Mouse (Mus musculus): ENCODE results near the gene Adamts7.
A peak's percentile ranks its signal among the peaks of the same experiment; 100 is the strongest.

The Adamts7 gene

DNA sequence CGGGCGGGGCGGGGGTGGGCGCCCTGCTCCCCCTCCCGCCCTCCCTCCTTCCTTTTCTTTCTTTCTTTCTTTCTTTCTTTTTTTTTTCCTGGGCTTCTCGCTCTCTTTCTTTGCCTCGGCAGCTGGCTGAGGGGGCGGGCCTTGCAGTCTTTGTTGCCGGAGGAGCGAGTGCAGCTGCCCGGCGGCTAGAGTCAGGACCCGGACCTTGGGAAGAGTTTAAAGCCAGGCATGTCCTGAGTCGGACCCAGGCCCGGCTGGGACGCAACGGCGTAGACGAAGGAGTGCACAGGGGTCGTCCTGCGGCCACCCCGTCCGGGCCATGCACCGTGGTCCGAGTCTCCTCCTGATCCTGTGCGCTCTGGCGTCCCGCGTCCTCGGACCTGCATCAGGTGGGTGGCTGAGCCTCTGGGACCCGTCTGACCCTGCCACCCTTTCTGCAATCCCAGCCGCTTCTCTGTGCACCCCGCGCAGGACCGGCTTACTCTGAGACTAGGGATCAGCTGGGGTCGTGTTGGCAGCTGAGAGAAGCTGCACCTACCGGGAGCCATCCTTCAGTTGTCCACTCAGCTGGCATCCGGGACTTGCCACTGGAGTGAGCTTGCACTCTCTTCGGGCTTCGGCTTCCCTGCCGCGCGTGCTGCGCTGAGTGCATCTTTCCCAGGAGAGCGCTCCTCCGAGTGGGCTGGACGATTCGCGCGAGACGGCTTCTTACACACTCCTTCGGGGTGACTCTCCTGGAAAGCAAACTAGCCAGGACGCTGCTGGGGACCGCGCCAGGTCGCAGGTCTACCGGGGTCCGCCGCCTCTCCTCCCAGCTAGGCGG is at the start of gene Adamts7:
Gene Adamts7, plus strand, starts transcription at position 144 of the 823 bp plus-strand sequence.
- peak; percentile 14 for DNase-seq

DNA sequence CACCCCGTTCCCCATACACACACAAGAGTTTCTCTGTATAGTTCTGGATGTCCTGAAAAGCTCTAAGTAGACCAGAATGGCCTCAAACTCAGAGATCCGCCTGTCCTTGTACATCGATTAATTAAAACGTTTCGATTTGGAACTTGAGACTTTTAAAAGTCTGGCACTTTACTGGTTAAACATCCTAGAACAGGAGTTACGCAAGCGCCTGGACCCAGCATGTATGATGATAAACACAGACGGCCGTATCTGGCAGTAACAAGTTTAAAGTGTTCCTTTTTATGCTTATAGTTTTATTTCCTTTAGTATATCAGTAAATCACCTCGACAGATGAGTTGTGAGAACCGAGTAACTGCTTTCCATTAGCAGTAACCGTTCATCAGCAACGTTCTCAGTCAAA is 49.7 kb upstream of the Adamts7 start:
- peak; percentile 26 for DNase-seq

DNA sequence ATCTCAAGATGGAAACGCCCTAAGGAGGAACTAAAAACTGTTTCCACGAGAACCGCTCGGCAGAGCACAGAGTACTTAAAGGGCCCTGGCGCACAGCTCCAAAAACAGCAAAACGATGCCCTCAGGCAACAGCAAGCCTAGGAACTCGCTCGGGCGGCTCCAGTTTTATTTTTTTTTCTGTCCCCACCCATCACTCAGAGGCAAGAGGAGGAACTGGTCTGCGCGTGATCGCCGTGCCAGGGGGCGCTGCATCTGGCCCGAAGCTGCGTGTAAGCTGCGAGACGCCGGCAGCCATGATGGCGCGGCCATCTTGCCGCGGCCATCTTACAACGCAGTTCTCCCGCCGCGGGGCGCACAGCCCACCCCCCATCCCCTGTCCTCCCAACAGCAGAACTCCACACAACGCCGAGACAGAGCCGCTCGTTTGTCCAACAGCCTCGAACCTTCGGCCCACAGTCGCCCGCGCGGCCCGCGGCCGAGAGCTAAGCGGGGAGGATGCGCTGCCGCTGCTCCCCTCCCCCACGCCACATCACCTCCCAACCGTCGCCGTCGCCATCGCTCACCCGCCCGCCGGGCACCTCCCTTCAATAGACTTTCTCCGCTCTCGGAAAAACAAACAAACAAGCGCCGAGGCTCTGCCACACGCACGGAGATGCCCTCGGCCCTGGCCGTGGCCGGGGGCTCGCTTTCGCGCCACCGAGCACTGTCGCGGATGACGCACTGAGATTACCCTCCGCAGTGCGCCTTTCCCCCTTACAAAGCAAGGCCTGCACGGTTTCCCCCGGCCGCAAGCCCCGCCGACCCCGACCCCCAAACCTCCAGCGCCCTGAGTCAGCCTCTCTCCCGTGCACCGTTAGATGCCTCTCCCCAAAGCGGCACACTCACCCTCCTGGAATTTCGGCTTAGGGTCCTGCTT is 49.0 kb upstream of the Adamts7 start:
- peak; percentile 94 for DNase-seq

DNA sequence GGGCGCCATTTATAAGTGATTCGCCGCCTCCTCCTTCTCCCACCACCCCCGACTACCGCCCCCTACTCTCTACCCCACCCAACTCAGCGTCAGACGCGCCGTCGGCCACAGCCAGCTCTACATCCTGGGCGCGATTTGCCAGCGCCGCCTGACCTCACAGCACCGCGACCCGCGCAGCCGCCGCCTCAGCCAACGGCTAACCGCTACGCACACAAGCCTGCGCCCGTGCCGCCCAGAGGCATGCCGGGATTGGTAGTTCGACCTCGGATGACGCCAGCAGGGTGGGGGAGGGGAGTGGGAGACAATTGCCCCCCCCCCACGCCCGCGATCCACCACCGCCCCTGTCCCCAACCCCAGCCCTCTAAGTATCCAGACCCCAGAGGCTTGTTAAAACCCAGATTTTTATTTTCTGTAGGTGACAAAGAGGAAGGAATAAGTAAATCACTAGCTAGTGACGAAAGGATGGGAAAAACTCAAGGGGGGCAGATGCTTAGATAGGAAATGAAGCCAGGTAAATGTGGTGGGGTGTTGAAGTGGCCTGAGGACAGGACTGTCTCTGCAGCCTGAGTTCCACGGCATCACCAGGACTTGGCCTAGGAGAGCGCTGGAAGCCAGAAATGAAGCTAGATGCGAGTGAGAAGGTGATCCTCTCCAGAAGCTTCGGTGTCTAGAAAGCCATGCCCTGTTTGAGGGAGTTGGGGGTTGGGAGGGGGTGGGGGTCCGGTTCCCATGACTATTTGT is 48.1 kb upstream of the Adamts7 start, which contains the start of gene Morf4l1:
Gene Morf4l1, minus strand, starts transcription at position 208 of the 741 bp plus-strand sequence.
- peak; percentile 98 for DNase-seq

DNA sequence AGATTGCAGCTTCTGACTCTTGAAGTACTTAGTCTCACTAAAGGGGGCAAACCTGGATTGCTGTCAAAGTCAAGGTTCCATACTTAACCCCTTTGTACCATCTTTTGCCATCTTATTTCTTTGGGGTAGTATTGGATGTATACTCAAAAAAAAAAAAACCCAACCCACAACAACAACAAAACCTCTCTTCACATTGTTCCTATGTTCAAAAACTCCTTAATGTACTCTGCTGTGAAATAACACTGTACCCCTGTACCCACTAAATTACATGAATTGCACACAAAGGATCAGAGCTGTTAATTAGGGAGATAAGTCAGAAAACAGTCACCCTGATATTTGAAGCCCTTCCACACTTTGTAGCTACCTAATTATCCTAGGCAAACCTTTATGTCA is 47.6 kb upstream of the Adamts7 start:
- no peak for DNase-seq

DNA sequence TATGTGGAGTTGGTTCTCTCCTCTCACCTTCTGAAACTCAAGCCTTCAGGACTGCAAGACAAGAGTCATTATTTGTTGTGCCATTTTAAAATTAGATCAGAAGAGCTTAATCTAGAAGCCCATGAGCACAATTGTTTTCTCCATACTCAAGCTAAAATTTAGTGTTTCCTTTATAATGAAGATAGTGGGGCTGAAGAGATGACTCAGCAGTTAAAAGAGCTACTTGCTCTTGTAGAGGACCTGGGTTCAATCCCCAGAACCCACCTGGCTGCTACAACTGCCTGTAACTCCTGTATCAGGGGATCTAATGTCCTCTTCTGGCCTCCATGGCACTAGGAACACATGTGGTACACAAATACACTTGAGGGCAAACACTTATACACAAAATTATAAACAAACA is 45.6 kb upstream of the Adamts7 start:
- DNase-seq, result no peak

DNA sequence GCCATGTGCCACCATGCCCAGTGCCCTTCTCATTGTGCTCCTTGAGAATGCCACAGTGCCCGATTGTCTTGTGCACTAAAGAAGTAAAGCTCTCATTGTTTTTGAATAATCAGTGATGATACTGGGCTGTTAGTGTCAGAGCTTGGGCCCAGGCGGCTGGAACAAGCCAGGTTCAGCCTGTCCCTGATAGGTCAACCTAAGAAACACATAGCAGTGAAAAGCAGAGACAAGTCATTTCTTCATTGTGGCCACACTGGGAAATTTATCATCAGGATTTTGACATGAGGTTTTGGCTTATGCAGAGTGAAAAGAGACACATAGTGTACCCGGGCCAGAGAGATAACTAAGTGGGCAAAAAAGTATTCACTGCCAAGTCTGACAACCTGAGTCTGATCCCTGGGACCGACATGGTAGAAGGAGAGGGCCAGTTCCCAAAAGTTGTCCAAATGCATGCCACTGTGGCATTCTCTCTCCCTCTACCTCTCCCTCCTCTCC is 40.6 kb upstream of the Adamts7 start:
- no peak for DNase-seq

DNA sequence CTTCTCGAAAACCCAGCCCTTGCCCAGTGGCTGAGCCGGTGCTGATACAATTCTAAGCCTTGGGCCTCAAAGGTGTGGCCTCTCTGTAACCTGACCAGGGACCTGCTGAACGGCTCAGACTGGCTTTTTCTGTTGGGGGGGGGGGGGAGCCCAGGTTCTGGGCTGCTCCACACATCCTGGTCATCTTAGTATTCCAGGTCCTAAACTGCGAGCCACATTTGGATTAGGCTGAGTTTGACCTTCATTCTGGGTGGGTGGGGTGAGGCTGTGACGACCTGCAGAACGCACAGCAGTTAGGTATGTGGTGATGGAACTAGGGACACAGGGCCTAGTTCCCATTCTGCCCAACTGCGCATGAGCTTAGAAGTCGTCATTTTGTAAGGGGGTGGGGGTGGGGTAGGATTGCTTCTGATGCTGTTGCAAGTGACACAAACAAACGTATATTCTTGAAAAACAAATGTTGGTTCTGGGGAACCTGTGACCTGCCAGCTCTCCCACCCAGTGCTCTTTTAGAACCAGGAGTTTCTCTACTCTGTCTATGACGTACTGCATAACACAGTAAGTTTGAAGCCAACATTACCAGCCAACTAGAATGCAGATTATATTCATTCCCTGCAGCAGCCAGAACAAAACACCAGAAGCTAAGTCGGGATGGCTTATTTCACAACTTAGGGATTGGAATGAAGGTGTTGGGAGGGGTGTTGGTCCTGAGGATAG is 38.6 kb upstream of the Adamts7 start:
- no peak for DNase-seq

DNA sequence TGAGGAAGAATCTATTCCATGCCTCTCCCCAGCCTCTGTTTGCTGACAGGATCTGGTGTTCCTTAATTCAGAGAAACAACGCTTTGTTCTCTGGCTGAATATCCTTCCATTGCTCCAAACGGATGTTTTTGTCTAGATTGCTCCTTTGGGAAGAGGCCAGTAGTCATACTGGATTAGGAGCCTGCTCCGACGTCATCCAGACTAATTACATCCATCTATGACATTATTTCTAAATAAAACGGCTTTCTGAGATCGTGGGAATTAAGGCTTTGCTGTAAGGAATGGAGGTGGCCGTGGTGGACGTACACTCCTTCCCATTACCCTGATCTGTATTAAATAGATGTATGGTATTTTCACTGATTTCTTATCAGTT is 38.0 kb upstream of the Adamts7 start:
- no peak for DNase-seq

DNA sequence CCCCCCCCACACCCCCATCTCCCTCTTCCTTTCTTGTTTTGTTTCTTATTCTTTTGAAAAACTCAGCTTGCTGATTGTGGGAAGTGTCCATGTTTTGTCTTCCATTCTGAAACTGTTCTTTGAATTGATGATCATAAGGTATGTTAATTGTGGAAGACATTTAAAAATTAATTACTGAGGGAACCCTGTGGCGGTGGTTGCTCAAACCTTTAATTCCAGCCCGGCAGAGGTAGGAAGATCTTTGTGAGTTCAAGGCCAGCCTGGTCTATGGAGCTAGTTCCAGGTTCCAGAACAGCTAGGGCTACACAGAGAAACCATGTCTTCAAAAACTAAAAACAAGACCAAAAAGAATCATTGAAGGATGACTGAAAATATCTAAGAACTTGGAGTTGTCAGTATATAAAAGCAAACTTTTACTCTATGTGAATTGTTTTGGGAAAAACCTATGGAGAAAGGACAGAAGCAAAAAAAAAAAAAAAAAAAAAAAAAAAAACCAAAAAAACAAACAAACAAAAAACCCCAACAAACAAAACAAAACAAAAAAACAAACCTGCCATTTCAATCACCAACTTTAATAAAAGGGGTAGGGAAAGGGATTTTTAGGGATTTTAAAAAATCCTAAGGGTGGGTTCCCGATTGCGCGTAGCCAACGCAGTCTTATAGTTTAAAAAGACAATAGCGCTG is 37.3 kb upstream of the Adamts7 start:
- no peak for DNase-seq

DNA sequence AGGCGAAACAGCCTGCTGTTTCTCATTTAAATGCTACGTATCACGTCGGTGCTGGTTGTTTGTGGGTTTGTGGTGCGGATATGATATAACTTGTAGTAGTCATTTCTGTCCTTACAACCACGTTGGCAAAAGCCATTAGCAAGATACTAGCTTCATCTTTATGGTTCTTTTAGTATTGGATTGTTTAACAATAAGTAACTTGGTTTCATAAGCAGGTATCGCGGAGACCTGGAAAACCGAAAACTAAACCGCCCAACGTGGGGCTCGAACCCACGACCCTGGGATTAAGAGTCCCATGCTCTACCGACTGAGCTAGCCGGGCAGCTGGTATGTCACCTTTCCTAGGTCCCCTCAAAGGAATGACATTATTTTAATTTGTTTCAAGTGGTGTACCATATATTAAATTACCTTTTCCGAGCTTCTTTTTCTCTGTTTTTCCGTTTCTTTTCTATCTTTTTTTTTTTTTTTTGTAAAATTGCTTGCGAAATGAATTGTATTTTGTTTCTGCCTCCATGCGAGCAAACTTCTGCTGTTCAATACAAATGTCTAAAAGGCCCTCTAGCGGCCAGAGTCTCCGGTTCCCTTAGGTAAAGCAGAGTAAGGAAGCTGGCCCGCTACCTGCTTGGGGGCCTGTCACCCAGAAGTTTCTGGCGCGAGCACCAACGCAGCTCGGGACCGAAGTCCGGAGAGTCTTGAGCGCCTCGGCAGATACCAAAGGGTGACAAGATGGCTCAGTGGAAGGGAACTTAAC is 36.4 kb upstream of the Adamts7 start:
- DNase-seq, result peak; percentile 87

DNA sequence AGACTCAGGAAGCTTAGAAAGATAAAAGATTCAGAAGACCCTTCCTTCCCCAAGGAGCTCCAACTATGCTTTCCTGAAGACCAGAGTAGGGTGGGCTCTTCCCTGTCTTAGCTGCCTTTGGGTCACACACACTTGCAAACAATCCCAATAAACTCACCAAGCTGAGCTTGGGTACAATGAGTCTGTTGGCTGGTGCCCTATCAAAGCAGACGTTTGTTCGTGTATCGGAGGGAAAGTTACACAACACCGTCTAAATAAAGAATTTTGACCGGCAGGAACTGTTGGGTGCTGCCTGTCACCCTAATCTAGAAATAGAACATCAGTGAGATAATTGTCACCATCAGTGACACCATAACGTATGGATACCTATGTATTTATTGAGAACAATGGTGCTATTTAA is 35.7 kb upstream of the Adamts7 start:
- no peak for DNase-seq

DNA sequence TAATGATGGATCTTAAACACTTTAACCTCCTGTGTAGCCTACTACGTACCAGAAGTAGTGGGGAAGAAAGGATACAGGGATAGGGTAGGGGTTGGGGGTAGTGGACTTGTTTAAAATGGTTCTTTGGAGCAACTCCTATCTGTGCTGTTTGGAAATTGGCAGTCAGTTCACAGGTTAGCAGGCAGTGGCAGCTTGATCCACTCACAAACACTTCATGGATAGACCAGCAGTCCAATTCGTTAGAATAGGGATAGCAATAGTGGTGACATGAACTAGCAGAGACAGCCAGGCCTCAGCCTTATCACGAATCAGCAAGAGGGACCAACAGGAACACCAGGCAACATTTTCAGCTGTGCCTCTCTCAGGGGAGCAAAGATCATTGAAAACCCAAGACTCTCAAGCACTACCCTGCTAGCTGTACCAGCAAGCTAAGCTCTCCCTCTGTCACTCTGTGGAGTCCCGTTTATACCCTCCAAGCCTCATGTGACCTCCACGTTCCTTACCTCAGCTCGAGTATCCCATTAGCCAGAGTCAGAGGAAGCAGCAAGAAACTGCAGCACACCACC is 34.1 kb upstream of the Adamts7 start:
- no peak for DNase-seq

DNA sequence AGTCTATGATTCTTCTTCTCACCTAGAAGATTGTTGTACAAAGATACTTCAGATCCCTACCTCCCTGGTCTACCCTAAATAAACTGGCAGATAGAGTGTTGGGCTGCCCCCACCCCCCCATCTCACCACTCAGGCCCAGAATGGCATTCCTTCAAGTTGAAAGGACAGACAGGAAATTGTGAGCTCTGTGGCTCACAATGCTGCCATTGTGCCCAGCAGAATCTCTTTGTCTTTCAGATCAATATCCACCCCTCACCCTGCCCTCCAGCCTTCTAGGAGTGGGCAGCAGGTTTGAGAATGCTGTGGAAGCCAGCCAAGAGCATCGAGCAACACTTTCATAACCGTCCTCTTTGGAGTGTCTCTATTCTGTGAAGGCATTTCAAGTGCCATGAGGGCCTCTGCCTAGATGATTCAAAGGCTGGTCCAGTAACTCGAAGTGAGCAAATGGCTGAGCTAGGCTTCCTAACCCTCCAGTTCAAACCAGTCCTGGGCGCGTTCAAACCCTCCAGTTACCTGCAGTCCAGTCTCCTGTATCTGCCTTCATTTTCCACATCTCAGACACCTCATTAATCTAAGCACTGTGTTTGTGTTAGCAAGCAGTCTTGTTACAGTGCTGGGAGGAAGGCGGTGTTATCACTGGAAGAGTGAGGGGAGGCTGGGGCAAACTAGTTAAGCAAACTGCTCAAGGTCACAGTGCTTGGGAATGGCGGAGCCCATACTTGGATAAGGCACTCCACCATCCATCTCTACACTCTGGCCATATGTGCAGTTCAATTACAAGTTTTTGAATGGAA is 29.1 kb upstream of the Adamts7 start:
- DNase-seq, result no peak

DNA sequence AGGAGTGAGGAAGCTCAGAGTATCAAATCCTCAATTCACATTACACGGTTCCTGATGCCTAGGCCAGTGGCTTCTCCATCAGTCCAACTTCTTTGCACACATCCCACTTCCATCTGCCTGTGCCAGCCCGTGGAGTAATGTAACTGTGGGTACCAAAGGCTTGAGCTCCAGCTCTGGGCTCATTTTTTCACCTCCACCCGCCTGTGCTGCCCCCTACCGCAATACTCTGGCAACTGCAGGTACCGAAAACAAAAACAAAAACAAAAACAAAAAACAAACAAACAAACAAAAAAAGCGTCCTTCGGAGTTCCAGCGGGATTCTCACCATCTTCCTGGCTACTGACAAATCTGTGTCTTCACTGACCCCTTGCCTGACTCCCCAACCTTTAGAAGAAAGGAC is 27.4 kb upstream of the Adamts7 start:
- DNase-seq, result no peak

DNA sequence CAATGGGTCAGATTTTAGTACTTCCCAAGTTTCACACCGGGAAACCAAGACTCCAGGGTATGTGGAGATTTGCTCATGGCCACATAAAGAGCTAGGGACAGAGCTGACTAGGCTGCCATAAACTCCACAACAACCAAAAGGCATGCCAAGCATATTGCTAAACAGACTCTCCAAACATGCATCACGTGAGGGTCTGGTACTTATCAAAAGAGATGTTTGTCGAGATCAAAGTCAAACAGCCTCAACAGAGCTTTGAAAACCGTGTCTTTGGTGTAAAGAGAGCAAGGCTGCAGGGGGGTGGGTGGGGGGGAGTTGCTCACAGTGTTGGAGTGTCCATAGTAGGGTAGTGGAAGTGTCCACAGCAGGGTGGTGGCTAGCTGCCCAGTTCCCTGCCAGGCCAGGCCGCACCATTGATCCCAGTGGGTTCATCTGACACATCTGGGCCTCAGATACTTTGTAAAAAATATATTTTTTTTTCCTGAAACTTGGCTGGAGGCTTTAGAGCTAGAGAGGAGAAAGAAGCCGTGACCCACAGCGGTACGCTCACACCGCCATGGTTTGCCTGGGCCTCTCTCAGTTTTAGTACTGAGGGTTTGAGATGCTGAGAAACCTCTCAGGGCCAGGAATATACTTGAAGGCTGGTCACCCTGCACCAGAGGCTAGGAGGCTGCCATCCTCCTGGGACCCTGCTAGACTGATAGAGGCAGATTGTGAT is 26.7 kb upstream of the Adamts7 start:
- no peak for DNase-seq

DNA sequence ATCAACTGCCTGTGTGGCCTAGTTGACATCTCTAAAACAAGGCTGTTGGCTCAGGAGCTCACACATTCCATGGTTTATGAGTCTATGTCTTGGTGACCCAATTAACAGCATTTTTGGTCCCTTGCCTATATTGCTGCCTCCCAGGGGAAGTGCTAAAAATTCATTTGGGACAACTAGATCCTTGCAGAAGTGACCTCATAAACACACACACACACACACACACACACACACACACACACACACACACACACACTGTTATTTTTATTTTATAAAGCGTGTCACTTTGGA is 26.2 kb upstream of the Adamts7 start:
- no peak for DNase-seq

DNA sequence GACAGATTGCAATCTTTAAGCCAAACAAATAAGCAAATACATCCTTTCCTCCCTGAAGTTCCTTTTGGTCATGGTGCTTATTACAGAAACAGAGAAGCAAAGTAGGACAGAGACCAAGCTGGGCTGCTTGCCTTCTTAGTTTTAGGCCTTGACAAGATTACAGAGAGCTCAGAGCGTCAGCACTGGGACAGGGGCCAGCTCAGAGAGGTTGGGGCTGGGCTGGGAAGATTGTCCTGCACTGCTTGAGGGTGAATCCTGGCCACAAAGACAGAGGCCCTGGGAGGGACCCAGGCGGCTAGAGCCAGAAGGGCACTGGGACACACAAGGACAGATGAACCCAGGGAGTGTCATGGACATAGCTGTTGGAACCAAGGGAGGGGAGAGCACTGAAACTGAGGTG is 17.1 kb upstream of the Adamts7 start:
- no peak for DNase-seq

DNA sequence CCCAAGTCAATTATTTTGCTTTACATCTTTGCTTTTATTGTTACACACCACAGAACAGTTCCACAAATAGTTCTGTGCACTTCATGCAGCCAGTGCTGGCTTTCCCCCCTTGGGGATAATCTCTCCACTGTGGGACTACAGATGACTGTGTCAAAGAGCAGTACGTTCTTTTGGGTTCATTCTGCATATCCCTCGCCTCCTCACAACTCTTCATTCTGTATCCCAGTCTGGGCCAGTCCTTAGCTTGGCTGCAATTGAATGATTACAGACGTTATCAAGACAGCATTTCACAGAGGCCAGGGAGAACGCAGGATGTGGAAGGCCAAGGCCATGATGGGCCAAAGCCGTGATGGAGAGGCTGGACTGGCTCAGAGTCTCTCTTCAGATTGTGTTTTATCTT is 16.0 kb upstream of the Adamts7 start:
- no peak for DNase-seq

Data from liver (tissue).